18 mouse cellular contexts compared by ENCODE assay signal in genomic region chr15:11991552-11992113, GRCm38 (mm10). TPM values are rescaled to one million over a fixed set of nuclear protein-coding genes. Genes with fewer than 3 reads are reported as not detected.
DNase-seq lines count a peak whose midpoint lies in the region; ATAC-seq and TF ChIP-seq lines count a peak whose summit lies in the region.
"Had no signal": no experiment of that assay in that cellular context is flagged by ENCODE, and none has a peak within 500 bp of the region (broad histone marks: within the 10 kb centered on the region; RNA-seq: fewer than 3 reads in every experiment).

No protein-coding gene starts in this region.

- peaks cover 2% of the 10 kb centered on the region for H3K4me1 ChIP-seq in heart, adult 2 months (ENCODE audit: control insufficient read depth, insufficient read depth, low read length)
- H3K4me1 ChIP-seq in heart, embryonic 11.5 days (ENCODE audit: control insufficient read depth, insufficient read depth, low read length): 0 out of 2 replicates have a peak, but pooled peaks cover 7% of the 10 kb centered on the region
- peaks cover 12% of the 10 kb centered on the region; the same call in 1 of the 2 replicates for H3K4me1 ChIP-seq in liver, postnatal 0 days (ENCODE audit: insufficient read depth)
- H3K4me1 ChIP-seq in liver, embryonic 12.5 days: peaks cover 27% of the 10 kb centered on the region

- H3K27ac ChIP-seq in heart, adult 2 months: no peak overlapping the region
- H3K27ac ChIP-seq in heart, embryonic 11.5 days (ENCODE audit: low read depth, low read length): no peak overlapping the region
- H3K27ac ChIP-seq in liver, postnatal 0 days (ENCODE audit: low read depth): no peak overlapping the region
- H3K27ac ChIP-seq in liver, embryonic 12.5 days: no peak overlapping the region
- H3K27ac ChIP-seq: heart, embryonic 10.5 days; hindbrain, embryonic 10.5 days; lung, embryonic 15.5 days; midbrain, embryonic 15.5 days; neural tube, embryonic 15.5 days had no signal

- no peak for DNase-seq in heart, adult 2 months
- DNase-seq in liver, postnatal 0 days: no peak
- DNase-seq in 416B (ENCODE audit: low read depth) (peak; percentile 58), MN1 (ENCODE audit: low spot score) (peak; percentile 42)
- no peak for DNase-seq in kidney, postnatal 14 days
- DNase-seq: cerebellum, adult 11 months; kidney, adult 9 months; layer of hippocampus, adult 9-11 months; thymus, postnatal 25 days had no signal

- no peak overlapping the region for H3K4me3 ChIP-seq in heart, adult 2 months
- no peak overlapping the region for H3K4me3 ChIP-seq in heart, embryonic 11.5 days (ENCODE audit: low read depth, low read length)
- no peak overlapping the region for H3K4me3 ChIP-seq in liver, postnatal 0 days (ENCODE audit: low read depth, low read length)
- H3K4me3 ChIP-seq in liver, embryonic 12.5 days: no peak overlapping the region
- H3K4me3 ChIP-seq: erythroblast, embryonic 14.5 days; heart, embryonic 10.5 days; hindbrain, embryonic 10.5 days; lung, embryonic 15.5 days; midbrain, embryonic 15.5 days; neural tube, embryonic 15.5 days had no signal

- intact Hi-C loops in heart, adult 2 months (cut with DNase I): loop anchor here (5.0 kb wide), 1 partner anchor 46 kb away; no protein-coding TSS in a partner anchor

- ATAC-seq in heart, embryonic 11.5 days (replicated peaks; ENCODE audit: insufficient number of reproducible peaks, low FRiP score, low TSS enrichment): no peak
- no peak for ATAC-seq in liver, postnatal 0 days
- ATAC-seq in liver, embryonic 12.5 days: no peak
- no peak for ATAC-seq in inflammation-experienced regulatory T-cells, adult 6 months
- ATAC-seq: midbrain, embryonic 15.5 days had no signal

- H3K27me3 ChIP-seq in heart, adult 2 months (ENCODE audit: control insufficient read depth, insufficient read depth, low read length): no peaks in the 10 kb centered on the region
- no peaks in the 10 kb centered on the region for H3K27me3 ChIP-seq in heart, embryonic 11.5 days (ENCODE audit: control insufficient read depth, insufficient read depth, low read length)
- H3K27me3 ChIP-seq in liver, postnatal 0 days (ENCODE audit: insufficient read depth, low read length): no peaks in the 10 kb centered on the region
- H3K27me3 ChIP-seq in liver, embryonic 12.5 days (replicated peaks): no peaks in the 10 kb centered on the region
- H3K27me3 ChIP-seq: lung, embryonic 15.5 days; midbrain, embryonic 15.5 days; neural tube, embryonic 15.5 days had no signal

- no peak overlapping the region for H3K4me2 ChIP-seq in heart, embryonic 11.5 days
- H3K4me2 ChIP-seq in liver, postnatal 0 days (ENCODE audit: low read depth, low read length): no peak overlapping the region
- no peak overlapping the region for H3K4me2 ChIP-seq in liver, embryonic 12.5 days
- H3K4me2 ChIP-seq: lung, embryonic 15.5 days; midbrain, embryonic 15.5 days; neural tube, embryonic 15.5 days had no signal

- 59% methylated on average over 3 of the region's 3 CpGs for WGBS in heart, adult 2 months
- WGBS in heart, embryonic 11.5 days (ENCODE audit: insufficient replicate concordance): 86% methylated on average over 3 of the region's 3 CpGs
- 73% methylated on average over 3 of the region's 3 CpGs for WGBS in liver, postnatal 0 days (ENCODE audit: insufficient replicate concordance)
- WGBS in liver, embryonic 12.5 days (ENCODE audit: insufficient replicate concordance): 84% methylated on average over 3 of the region's 3 CpGs

- no peak for TF ChIP-seq POLR2A in heart, adult 2 months (IDR thresholded peaks at IDR 0.05; ENCODE audit: insufficient read depth, low read depth, low read length)

- H3K9ac ChIP-seq in heart, adult 2 months (ENCODE audit: low read depth, low read length): no peak overlapping the region
- H3K9ac ChIP-seq in heart, embryonic 11.5 days (ENCODE audit: low read depth, low read length): no peak overlapping the region
- no peak overlapping the region for H3K9ac ChIP-seq in liver, postnatal 0 days (replicated peaks)
- H3K9ac ChIP-seq in liver, embryonic 12.5 days: no peak overlapping the region
- H3K9ac ChIP-seq: lung, embryonic 15.5 days; midbrain, embryonic 15.5 days; neural tube, embryonic 15.5 days had no signal

- peaks cover 39% of the 10 kb centered on the region for H3K36me3 ChIP-seq in heart, adult 2 months (ENCODE audit: control insufficient read depth, insufficient read depth, low read length)
- peaks cover 21% of the 10 kb centered on the region for H3K36me3 ChIP-seq in heart, embryonic 11.5 days (ENCODE audit: control insufficient read depth, insufficient read depth, low read length)
- peaks cover 59% of the 10 kb centered on the region for H3K36me3 ChIP-seq in liver, postnatal 0 days (replicated peaks; ENCODE audit: insufficient read depth, low read length)
- peaks cover 70% of the 10 kb centered on the region for H3K36me3 ChIP-seq in liver, embryonic 12.5 days

- no peaks in the 10 kb centered on the region for H3K9me3 ChIP-seq in heart, embryonic 11.5 days (replicated peaks; ENCODE audit: control insufficient read depth, low read length)
- no peaks in the 10 kb centered on the region for H3K9me3 ChIP-seq in liver, postnatal 0 days (ENCODE audit: low read length)
- no peaks in the 10 kb centered on the region for H3K9me3 ChIP-seq in liver, embryonic 12.5 days (replicated peaks)
- H3K9me3 ChIP-seq: heart, embryonic 10.5 days; hindbrain, embryonic 10.5 days; lung, embryonic 15.5 days; midbrain, embryonic 15.5 days; neural tube, embryonic 15.5 days had no signal

- TF ChIP-seq EP300 in heart, adult 2 months (IDR thresholded peaks at IDR 0.05; ENCODE audit: insufficient read depth, low read depth, low read length): no peak
- TF ChIP-seq EP300 in liver, postnatal 0 days (IDR thresholded peaks at IDR 0.05; ENCODE audit: low read depth): no peak

- H3K79me2 ChIP-seq in heart, adult 2 months (replicated peaks; ENCODE audit: control insufficient read depth, insufficient read depth, low read length): peaks cover 7% of the 10 kb centered on the region

- peak; percentile 75 for TF ChIP-seq CTCF in heart, adult 2 months (IDR thresholded peaks at IDR 0.05)
- peak; percentile 20 for TF ChIP-seq CTCF in liver, postnatal 0 days (IDR thresholded peaks at IDR 0.05; ENCODE audit: low read depth)

RNA-seq across cellular contexts. Expression of gene Sub1, which starts 5.2 kb away (rescaled TPM):
- total RNA-seq in heart, adult 2 months (2021): 10 to 100 TPM; 76.8 to 90.7 TPM
- polyA plus RNA-seq in heart, adult 2 months (2012; rRNA removed): 7.5 and 12.7 TPM in 2 replicates
- 635 and 657 TPM in 2 replicates for polyA plus RNA-seq in heart, embryonic 11.5 days (2014; fragmentation: Nextera tagmentation; extraction: Ambion mirVana)
- polyA plus RNA-seq in liver, postnatal 0 days (2015; fragmentation: Nextera tagmentation; extraction: Ambion mirVana): 276 and 278 TPM in 2 replicates
- polyA plus RNA-seq in liver, embryonic 12.5 days (2016; fragmentation: Nextera tagmentation; extraction: Ambion mirVana): 464 TPM in 2 replicates
- 1,000 to 10,000 TPM in 1 of 3 experiments, 100 to 1,000 TPM in 2; 740 to 1,497 (median 768) TPM for polyA plus RNA-seq in inflammation-experienced regulatory T-cells, adult 6 months (2017; shearing (Covaris generic))

Comparison
In these comparisons a context has a peak if more than half of its experiments do, and no peak if none do; other contexts are left out.
1. RNA of gene Sub1, which starts 5.2 kb away (polyA plus RNA-seq): 740 to 1,497 TPM in inflammation-experienced regulatory T-cells, adult 6 months, 635 to 657 TPM in heart, embryonic 11.5 days, 464 TPM in liver, embryonic 12.5 days and 276 to 278 TPM in liver, postnatal 0 days; 7.5 to 12.7 TPM in heart, adult 2 months; every median in the first group is over 10 times any median in the second.
2. DNase-seq: peak in 416B (single experiment) and MN1 (single experiment); none in heart, adult 2 months (0 of 2), liver, postnatal 0 days (single experiment) and kidney, postnatal 14 days (single experiment).